Mouse (Mus musculus): ENCODE data around the gene Asxl1. TPM values are rescaled to one million over a fixed set of nuclear protein-coding genes. Genes with fewer than 3 reads are reported as not detected.

Gene Asxl1
- polyA plus RNA-seq, 1 experiment from 2014 or later, result 15.4 TPM

- Histone ChIP-seq H3K27me3 (ENCODE audit: control insufficient read depth, insufficient read depth, low read length) (no peaks in the 10 kb centered on the region), H3K4me3 (ENCODE audit: low read depth, low read length) (no peak overlapping the region), H3K9ac (replicated peaks; ENCODE audit: low read depth, low read length) (no peak overlapping the region), H3K9me3 (ENCODE audit: control insufficient read depth, low read length) (no peaks in the 10 kb centered on the region), H3K4me1 (ENCODE audit: control insufficient read depth, insufficient read depth, low read length) (peaks cover 3% of the 10 kb centered on the region; the same call in 1 of the 2 replicates), H3K4me2 (ENCODE audit: low read depth, low read length) (no peak overlapping the region), H3K27ac (ENCODE audit: low read depth, low read length) (no peak overlapping the region), H3K36me3 (ENCODE audit: control insufficient read depth, insufficient read depth, low read length) (no peaks in the 10 kb centered on the region)
- ATAC-seq (ENCODE audit: low read depth), result no peak
- 84% methylated on average over 6 of the region's 6 CpGs for WGBS
Observed at GRCm38 (mm10) chr2:153448519-153448918, 102.9 kb downstream of the Asxl1 start.

Other genes starting within 250 kb of the Asxl1 start
- 1.0 and 2.5 TPM in 2 replicates for gene Hck, start 237.4 kb upstream of the Asxl1 start, polyA plus RNA-seq (2014; fragmentation: Nextera tagmentation; extraction: Ambion mirVana)
- 82.2 and 88.1 TPM in 2 replicates for gene Tm9sf4, start 184.5 kb upstream of the Asxl1 start, polyA plus RNA-seq (2014; fragmentation: Nextera tagmentation; extraction: Ambion mirVana)
- 24.7 and 29.3 TPM in 2 replicates for gene Tspyl3, start 120.4 kb upstream of the Asxl1 start, polyA plus RNA-seq (2014; fragmentation: Nextera tagmentation; extraction: Ambion mirVana)
- gene Plagl2, start 104.4 kb upstream of the Asxl1 start, polyA plus RNA-seq (2014; fragmentation: Nextera tagmentation; extraction: Ambion mirVana), result 5.9 and 8.2 TPM in 2 replicates
- gene Pofut1, start 104.3 kb upstream of the Asxl1 start, polyA plus RNA-seq (2014; fragmentation: Nextera tagmentation; extraction: Ambion mirVana), result 6.2 and 6.4 TPM in 2 replicates
- 16.4 and 17.2 TPM in 2 replicates for gene Kif3b, start 54.4 kb upstream of the Asxl1 start, polyA plus RNA-seq (2014; fragmentation: Nextera tagmentation; extraction: Ambion mirVana)
- gene 4930404H24Rik, start 147.0 kb downstream of the Asxl1 start, polyA plus RNA-seq (2014; fragmentation: Nextera tagmentation; extraction: Ambion mirVana), result not detected in 2 replicates
- gene Nol4l, start 184.1 kb downstream of the Asxl1 start, polyA plus RNA-seq (2014; fragmentation: Nextera tagmentation; extraction: Ambion mirVana), result 44.4 and 47.9 TPM in 2 replicates